Mouse (Mus musculus): ENCODE measurements around the gene Hist1h1a. TPM values are rescaled to one million over a fixed set of nuclear protein-coding genes. Genes with fewer than 3 reads are reported as not detected.

Hist1h1a gene
- total and polyA plus RNA-seq, 3 experiments: 4.1 to 2,211 TPM; not detected in 1

GRCm38 (mm10) chr13:23724239-23724638 lies 39.2 kb upstream of the Hist1h1a start:
- H3K9me3 ChIP-seq (replicated peaks; ENCODE audit: insufficient read depth, low read length): no peaks in the 10 kb centered on the region
- peaks cover 0 to 15% of the 10 kb centered on the region in 2 experiments; a peak in 2 of 4 replicates for H3K36me3 ChIP-seq (ENCODE audit: control insufficient read depth in 1 of 2, insufficient read depth in 2 of 2, low read length in 2 of 2)
- peak overlapping the region; percentile 70 for H3K27ac ChIP-seq (ENCODE audit: control insufficient read depth, low read depth, low read length)
- no peaks in the 10 kb centered on the region for H3K27me3 ChIP-seq (ENCODE audit: control insufficient read depth in 1 of 2, insufficient read depth in 2 of 2, low read length in 2 of 2)
- peak overlapping the region; percentile 50 for H3K9ac ChIP-seq (ENCODE audit: control insufficient read depth, low read depth, low read length, poor library complexity, severe bottlenecking)
- peak overlapping the region; percentile 40 to 43 for H3K4me3 ChIP-seq (ENCODE audit: control insufficient read depth in 1 of 2, insufficient read depth in 1 of 2, low read depth in 2 of 2, low read length in 2 of 2)
- H3K4me1 ChIP-seq (ENCODE audit: control insufficient read depth in 1 of 2, insufficient read depth in 2 of 2, low read length in 2 of 2): peaks cover 7 to 23% of the 10 kb centered on the region in 2 experiments
- H3K79me2 ChIP-seq (ENCODE audit: control insufficient read depth, insufficient read depth, low read length, poor library complexity): no peaks in the 10 kb centered on the region
- peak; percentile 76 for DNase-seq (ENCODE audit: low read depth, low spot score)
- TF ChIP-seq SMC3 (IDR thresholded peaks at IDR 0.05; ENCODE audit: low read depth, low read length) (no peak), TBP (IDR thresholded peaks at IDR 0.05; ENCODE audit: low read depth, low read length) (no peak), TAL1 (IDR thresholded peaks at IDR 0.05; ENCODE audit: low read length) (no peak), ETS1 (IDR thresholded peaks at IDR 0.05; ENCODE audit: low read depth, low read length) (peak; percentile 74; the same call in 1 of the 2 replicates), NELFE (IDR thresholded peaks at IDR 0.05; ENCODE audit: low read depth, low read length) (no peak), ZNF384 (IDR thresholded peaks at IDR 0.05; ENCODE audit: low read depth, low read length) (no peak), GABPA (IDR thresholded peaks at IDR 0.05; ENCODE audit: low read depth, low read length) (no peak), MYB (IDR thresholded peaks at IDR 0.05; ENCODE audit: low read depth, low read length) (no peak), MAZ (IDR thresholded peaks at IDR 0.05; ENCODE audit: low read depth, low read length) (peak; percentile 74; the same call in 1 of the 2 replicates), MEF2A (IDR thresholded peaks at IDR 0.05; ENCODE audit: extremely low read depth, insufficient replicate concordance, low read depth, low read length, poor library complexity, severe bottlenecking) (no peak), E2F4 (IDR thresholded peaks at IDR 0.05; ENCODE audit: borderline replicate concordance, low read depth, low read length) (no peak), RAD21 (IDR thresholded peaks at IDR 0.05; ENCODE audit: low read depth, low read length) (no peak), ZC3H11A (IDR thresholded peaks at IDR 0.05; ENCODE audit: low read depth, low read length) (no peak), BHLHE40 (IDR thresholded peaks at IDR 0.05; ENCODE audit: borderline replicate concordance, low read depth, low read length) (no peak), UBTF (IDR thresholded peaks at IDR 0.05; ENCODE audit: borderline replicate concordance, insufficient read depth, low read depth, low read length) (no peak), SIN3A (IDR thresholded peaks at IDR 0.05; ENCODE audit: low read length) (peak; percentile 79), ZMIZ1 (IDR thresholded peaks at IDR 0.05; ENCODE audit: low read depth, low read length) (no peak), MAX (IDR thresholded peaks at IDR 0.05; ENCODE audit: low read length) (peak; percentile 70), MXI1 (IDR thresholded peaks at IDR 0.05; ENCODE audit: low read depth, low read length) (peak; percentile 79), USF2 (IDR thresholded peaks at IDR 0.05; ENCODE audit: borderline replicate concordance in 1 of 2, insufficient read depth in 1 of 2, low read depth in 1 of 2, low read length in 2 of 2) (no peak), MYC (IDR thresholded peaks at IDR 0.05; ENCODE audit: low read depth, low read length) (peak; percentile 71), MAFK (IDR thresholded peaks at IDR 0.05; ENCODE audit: borderline replicate concordance, low read depth, low read length) (no peak), ELF1 (IDR thresholded peaks at IDR 0.05; ENCODE audit: low read depth, low read length) (no peak), NRF1 (IDR thresholded peaks at IDR 0.05; ENCODE audit: insufficient read depth, low read depth, low read length, poor library complexity, severe bottlenecking) (no peak), HCFC1 (IDR thresholded peaks at IDR 0.05; ENCODE audit: low read depth, low read length) (peak; percentile 35; the same call in 1 of the 2 replicates), CHD2 (IDR thresholded peaks at IDR 0.05; ENCODE audit: low read length) (no peak), CTCF (IDR thresholded peaks at IDR 0.05 in 2 of 3, conservative IDR thresholded peaks at IDR 0.05 in 1 of 3; ENCODE audit: control insufficient read depth in 1 of 3, insufficient read depth in 1 of 3, low read depth in 2 of 3, low read length in 3 of 3, poor library complexity in 1 of 3, severe bottlenecking in 1 of 3) (no peak), POLR2AphosphoS5 (IDR thresholded peaks at IDR 0.05; ENCODE audit: borderline replicate concordance, low read depth, low read length) (no peak), CHD1 (IDR thresholded peaks at IDR 0.05; ENCODE audit: low read depth, low read length) (no peak), TCF12 (IDR thresholded peaks at IDR 0.05; ENCODE audit: low read depth, low read length) (0 out of 2 replicates have a peak, but pooled peaks have one; percentile 31), KAT2A (conservative IDR thresholded peaks at IDR 0.05; ENCODE audit: low read depth, low read length) (no peak), ZKSCAN1 (IDR thresholded peaks at IDR 0.05; ENCODE audit: low read depth, low read length) (no peak), POLR2A (IDR thresholded peaks at IDR 0.05; ENCODE audit: control insufficient read depth in 1 of 2, insufficient read depth in 1 of 2, low read depth in 1 of 2, low read length in 2 of 2, poor library complexity in 1 of 2) (no peak), POLR2AphosphoS2 (IDR thresholded peaks at IDR 0.05; ENCODE audit: low read length) (no peak), JUND (IDR thresholded peaks at IDR 0.05; ENCODE audit: low read depth, low read length) (peak; percentile 99), RCOR1 (IDR thresholded peaks at IDR 0.05; ENCODE audit: low read depth, low read length) (peak; percentile 79), GATA1 (IDR thresholded peaks at IDR 0.05; ENCODE audit: low read depth, low read length) (peak; percentile 97), USF1 (IDR thresholded peaks at IDR 0.05; ENCODE audit: low read depth, low read length) (peak; percentile 63)

Measured in MEL (cell line).